Mouse (Mus musculus) erythroid progenitor cell, adult 5-6 weeks (primary cell): ENCODE measurements around the gene 1700122O11Rik. TPM values are rescaled to one million over a fixed set of nuclear protein-coding genes. Genes with fewer than 3 reads are reported as not detected.

ENCODE experiments used
- ATAC-seq: replicated peaks from 2 replicates; pipeline ENCODE4 v1.8.0; 2016; ENCODE audit warnings: moderate number of reproducible peaks, mild to moderate bottlenecking, moderate TSS enrichment, inconsistent platforms; ENCODE audit not compliant: poor library complexity, low FRiP score, severe bottlenecking
- total RNA-seq, 2 experiments: library from RNA; stranded (forward) in 1 of 2; stranded (reverse) in 1 of 2; fragments of 150-400 nt in 1 of 2; fragments of 186-747, 209-891 nt in 1 of 2; gene quantifications; 2 replicates each; pipeline versions ENCODE4 v1.2.3 to v1.2.4; 2015 to 2017; ENCODE audit warnings: low replicate concordance in 2 of 2

1700122O11Rik gene
- total RNA-seq, 2 experiments from 2014 or later: not detected

GRCm38 (mm10) chr17:48031521-48032430 lies 6.3 kb downstream of the 1700122O11Rik start:
- no peak for ATAC-seq

- ATAC-seq: no peak
These were observed 8.9 kb downstream of the 1700122O11Rik start for GRCm38 (mm10) chr17:48029241-48029640.

GRCm38 (mm10) chr17:48028250-48028649 lies 9.8 kb downstream of the 1700122O11Rik start:
- no peak for ATAC-seq

GRCm38 (mm10) chr17:48027677-48028076 lies 10.4 kb downstream of the 1700122O11Rik start:
- no peak for ATAC-seq

GRCm38 (mm10) chr17:48027019-48027418 lies 11.1 kb downstream of the 1700122O11Rik start:
- no peak for ATAC-seq

GRCm38 (mm10) chr17:48024045-48024444 lies 14.0 kb downstream of the 1700122O11Rik start:
- ATAC-seq: no peak

- ATAC-seq: no peak
These were observed 18.5 kb downstream of the 1700122O11Rik start for GRCm38 (mm10) chr17:48019585-48019984.

- no peak for ATAC-seq
These were observed 21.5 kb downstream of the 1700122O11Rik start for GRCm38 (mm10) chr17:48016566-48016965.

GRCm38 (mm10) chr17:48012561-48012960 lies 25.5 kb downstream of the 1700122O11Rik start:
- no peak for ATAC-seq

GRCm38 (mm10) chr17:48011105-48011504 lies 27.0 kb downstream of the 1700122O11Rik start:
- ATAC-seq: no peak

- no peak for ATAC-seq
These were observed 27.8 kb downstream of the 1700122O11Rik start for GRCm38 (mm10) chr17:48010283-48010682.

GRCm38 (mm10) chr17:48005816-48006215 lies 32.3 kb downstream of the 1700122O11Rik start:
- ATAC-seq: no peak

- ATAC-seq: no peak
These were observed 33.0 kb downstream of the 1700122O11Rik start for GRCm38 (mm10) chr17:48005091-48005490.

- ATAC-seq: no peak
These were observed 33.5 kb downstream of the 1700122O11Rik start for GRCm38 (mm10) chr17:48004619-48005018.

- no peak for ATAC-seq
These were observed 35.6 kb downstream of the 1700122O11Rik start for GRCm38 (mm10) chr17:48002486-48002885.

GRCm38 (mm10) chr17:48001586-48002361 lies 36.3 kb downstream of the 1700122O11Rik start:
- ATAC-seq: no peak

- ATAC-seq: no peak
These were observed 36.9 kb downstream of the 1700122O11Rik start for GRCm38 (mm10) chr17:48001157-48001556.

- ATAC-seq: no peak
These were observed 38.3 kb downstream of the 1700122O11Rik start for GRCm38 (mm10) chr17:47999812-48000211.

GRCm38 (mm10) chr17:47999403-47999802 lies 38.7 kb downstream of the 1700122O11Rik start:
- no peak for ATAC-seq

GRCm38 (mm10) chr17:47997806-47998205 lies 40.3 kb downstream of the 1700122O11Rik start:
- no peak for ATAC-seq
